Mouse (Mus musculus): ENCODE measurements at regions not wholly inside any gene's neighbourhood (a gene's known extent, or its start where the extent isn't known, plus 50 kb on each side); places are given as distances from the start of the nearest gene placed in this dataset.

- DNase-seq: peak in 1 of 2 experiments; percentile 9
- intact Hi-C loops (cut with DNase I): no loop called here
These were observed 502.0 kb downstream of the Sqor start for GRCm38 (mm10) chr2:123267036-123267435.

- no peak for DNase-seq
- intact Hi-C loops (cut with DNase I): no loop called here
These were observed 510.1 kb downstream of the Sqor start for GRCm38 (mm10) chr2:123274866-123275735.

- intact Hi-C loops (cut with DNase I): no loop called here
- DNase-seq: no peak
These were observed 510.8 kb downstream of the Sqor start for GRCm38 (mm10) chr2:123275736-123276330.

GRCm38 (mm10) chr2:123311554-123312276 is 546.7 kb downstream of the Sqor start:
- no peak for DNase-seq
- intact Hi-C loops (cut with DNase I): loop anchor here (2.0 to 10.0 kb wide), 4 partner anchors 487 to 1903 kb away; no protein-coding TSS in a partner anchor

- peak; percentile 68 to 86 for DNase-seq
- intact Hi-C loops (cut with DNase I): loop anchor here (2.0 to 10.0 kb wide), 3 partner anchors 783 to 1903 kb away; no protein-coding TSS in a partner anchor
These were observed 547.2 kb downstream of the Sqor start for GRCm38 (mm10) chr2:123312277-123312617.

- intact Hi-C loops (cut with DNase I): no loop called here
- DNase-seq: no peak
These were observed 555.5 kb downstream of the Sqor start for GRCm38 (mm10) chr2:123320448-123321097.

- no peak for DNase-seq
- intact Hi-C loops (cut with DNase I): no loop called here
These were observed 558.7 kb downstream of the Sqor start for GRCm38 (mm10) chr2:123323769-123324168.

GRCm38 (mm10) chr2:123324896-123325295 is 559.9 kb downstream of the Sqor start:
- intact Hi-C loops (cut with DNase I): no loop called here
- DNase-seq: no peak

- no peak for DNase-seq
- intact Hi-C loops (cut with DNase I): no loop called here
These were observed 584.7 kb downstream of the Sqor start for GRCm38 (mm10) chr2:123349625-123350346.

- DNase-seq: no peak
- intact Hi-C loops (cut with DNase I): no loop called here
These were observed 599.2 kb downstream of the Sqor start for GRCm38 (mm10) chr2:123364204-123364603.

GRCm38 (mm10) chr2:123366571-123366970 is 601.5 kb downstream of the Sqor start:
- no peak for DNase-seq
- intact Hi-C loops (cut with DNase I): no loop called here

GRCm38 (mm10) chr2:123385622-123386418 is 620.8 kb downstream of the Sqor start:
- no peak for DNase-seq
- intact Hi-C loops (cut with DNase I): no loop called here

GRCm38 (mm10) chr2:123386773-123387604 is 622.0 kb downstream of the Sqor start:
- no peak for DNase-seq
- intact Hi-C loops (cut with DNase I): no loop called here

- no peak for DNase-seq
- intact Hi-C loops (cut with DNase I): no loop called here
These were observed 625.9 kb downstream of the Sqor start for GRCm38 (mm10) chr2:123390981-123391380.

- no peak for DNase-seq
- intact Hi-C loops (cut with DNase I): no loop called here
These were observed 629.3 kb downstream of the Sqor start for GRCm38 (mm10) chr2:123394296-123394695.

GRCm38 (mm10) chr2:123397551-123397950 is 632.5 kb downstream of the Sqor start:
- intact Hi-C loops (cut with DNase I): no loop called here
- no peak for DNase-seq

GRCm38 (mm10) chr2:123401064-123401463 is 636.0 kb downstream of the Sqor start:
- intact Hi-C loops (cut with DNase I): no loop called here
- no peak for DNase-seq

GRCm38 (mm10) chr2:123409075-123409474 is 644.0 kb downstream of the Sqor start:
- DNase-seq: no peak
- intact Hi-C loops (cut with DNase I): no loop called here
